Mouse (Mus musculus) lung, embryonic 15.5 days (tissue): ENCODE data around the gene Fbln1. TPM values are rescaled to one million over a fixed set of nuclear protein-coding genes. Genes with fewer than 3 reads are reported as not detected.

Source experiments
- ATAC-seq: fragments of 200-750 bp; cut with Nextera tagmentation; 2 replicates; pipeline ENCODE4 v1.8.0; 2017; ENCODE audit warnings: moderate number of reproducible peaks, borderline replicate concordance; ENCODE audit not compliant: low FRiP score, low TSS enrichment; ENCODE audit errors: extremely low read depth
- H3K27ac ChIP-seq: fragments of 300-500 bp; sonication (generic); 2 replicates; pipeline ENCODE4 v1.5.1; 2015; ENCODE audit warnings: moderate library complexity, mild to moderate bottlenecking, inconsistent platforms
- H3K27me3 ChIP-seq: fragments of 300-500 bp; sonication (generic); 2 replicates; pipeline ENCODE4 v1.6.1; 2015; ENCODE audit warnings: inconsistent platforms
- H3K36me3 ChIP-seq: fragments of 300-500 bp; sonication (generic); 2 replicates; pipeline ENCODE4 v1.6.1; 2015; ENCODE audit warnings: inconsistent platforms
- H3K4me1 ChIP-seq: fragments of 300-500 bp; sonication (generic); 2 replicates; pipeline ENCODE4 v1.6.1; 2015; ENCODE audit warnings: inconsistent platforms
- H3K4me2 ChIP-seq: fragments of 300-500 bp; sonication (generic); 2 replicates; pipeline ENCODE4 v1.6.1; 2015; ENCODE audit warnings: inconsistent platforms, mild to moderate bottlenecking, moderate library complexity
- H3K4me3 ChIP-seq: fragments of 300-500 bp; sonication (generic); 2 replicates; pipeline ENCODE4 v1.5.1; 2015; ENCODE audit warnings: mild to moderate bottlenecking, inconsistent platforms
- H3K9ac ChIP-seq: fragments of 300-500 bp; sonication (generic); 2 replicates; pipeline ENCODE4 v1.6.1; 2015; ENCODE audit warnings: inconsistent platforms
- H3K9me3 ChIP-seq: fragments of 300-500 bp; sonication (generic); 2 replicates; pipeline ENCODE4 v1.6.1; 2016; ENCODE audit warnings: inconsistent platforms
- WGBS: fragments of 180-500 bp; shearing (Covaris S2); methylation state at CpG from one replicate; pipeline ENCODE4 v1.1.7; 2015; 5-methylcytosine and 5-hydroxymethylcytosine counted together
- polyA plus RNA-seq: library from polyadenylated mRNA; unstranded; fragments of >200 nt; fragmentation: Nextera tagmentation; extraction: Ambion mirVana; gene quantifications from 2 replicates; pipeline ENCODE4 v1.2.1, GENCODE M21; 2015

Gene Fbln1
- polyA plus RNA-seq, 1 experiment from 2014 or later = 248 TPM

- Histone ChIP-seq H3K4me3 (no peak overlapping the region), H3K4me2 (no peak overlapping the region), H3K9ac (no peak overlapping the region), H3K9me3 (no peaks in the 10 kb centered on the region), H3K27me3 (no peaks in the 10 kb centered on the region), H3K4me1 (no peaks in the 10 kb centered on the region), H3K36me3 (peaks cover 75% of the 10 kb centered on the region), H3K27ac (no peak overlapping the region)
- WGBS = 58% methylated on average over 13 of the region's 13 CpGs
- ATAC-seq = no peak
Observed at GRCm38 (mm10) chr15:85229960-85230535, 24.3 kb downstream of the Fbln1 start.

GRCm38 (mm10) chr15:85230613-85231012 is 24.9 kb downstream of the Fbln1 start:
- H3K36me3 ChIP-seq = peaks cover 77% of the 10 kb centered on the region

GRCm38 (mm10) chr15:85231443-85232255 is 25.9 kb downstream of the Fbln1 start:
- H3K27me3 ChIP-seq = no peaks in the 10 kb centered on the region
- ATAC-seq = no peak
- H3K27ac ChIP-seq = no peak overlapping the region
- H3K36me3 ChIP-seq = peaks cover 77% of the 10 kb centered on the region
- no peak overlapping the region for H3K9ac ChIP-seq
- H3K4me2 ChIP-seq = no peak overlapping the region
- no peaks in the 10 kb centered on the region for H3K9me3 ChIP-seq
- WGBS = 63% methylated on average over 13 of the region's 13 CpGs
- no peak overlapping the region for H3K4me3 ChIP-seq
- H3K4me1 ChIP-seq = no peaks in the 10 kb centered on the region

More at GRCm38 (mm10) chr15:85230613-85231012, 24.9 kb downstream of the Fbln1 start:
- Histone ChIP-seq H3K9me3 (no peaks in the 10 kb centered on the region), H3K9ac (no peak overlapping the region), H3K4me3 (no peak overlapping the region), H3K27ac (no peak overlapping the region), H3K27me3 (no peaks in the 10 kb centered on the region), H3K4me1 (no peaks in the 10 kb centered on the region), H3K4me2 (no peak overlapping the region)
- no peak for ATAC-seq
- 88% methylated on average over 14 of the region's 14 CpGs for WGBS

- Histone ChIP-seq H3K27me3 (no peaks in the 10 kb centered on the region), H3K9me3 (no peaks in the 10 kb centered on the region), H3K9ac (no peak overlapping the region), H3K4me3 (no peak overlapping the region), H3K36me3 (peaks cover 76% of the 10 kb centered on the region), H3K4me2 (no peak overlapping the region), H3K4me1 (no peaks in the 10 kb centered on the region), H3K27ac (no peak overlapping the region)
- WGBS = 71% methylated on average over 4 of the region's 4 CpGs
- ATAC-seq = no peak
Observed at GRCm38 (mm10) chr15:85232256-85232535, 26.4 kb downstream of the Fbln1 start.

- Histone ChIP-seq H3K27me3 (no peaks in the 10 kb centered on the region), H3K4me1 (no peaks in the 10 kb centered on the region), H3K36me3 (peaks cover 77% of the 10 kb centered on the region), H3K4me2 (no peak overlapping the region), H3K9me3 (no peaks in the 10 kb centered on the region), H3K9ac (no peak overlapping the region), H3K4me3 (no peak overlapping the region), H3K27ac (no peak overlapping the region)
- ATAC-seq = no peak
- whole genome bisulfite sequencing = 90% methylated on average over 25 of the region's 25 CpGs
Observed at GRCm38 (mm10) chr15:85232543-85233250, 26.9 kb downstream of the Fbln1 start.

- no peaks in the 10 kb centered on the region for H3K9me3 ChIP-seq
- no peak overlapping the region for H3K4me2 ChIP-seq
- H3K36me3 ChIP-seq = peaks cover 78% of the 10 kb centered on the region
- no peaks in the 10 kb centered on the region for H3K4me1 ChIP-seq
- H3K4me3 ChIP-seq = no peak overlapping the region
- no peak overlapping the region for H3K27ac ChIP-seq
- WGBS = 50% methylated on average over 4 of the region's 4 CpGs
- ATAC-seq = no peak
- no peak overlapping the region for H3K9ac ChIP-seq
- H3K27me3 ChIP-seq = no peaks in the 10 kb centered on the region
Observed at GRCm38 (mm10) chr15:85233251-85233611, 27.5 kb downstream of the Fbln1 start.

- 86% methylated on average over 4 of the region's 4 CpGs for WGBS
- Histone ChIP-seq H3K36me3 (peaks cover 78% of the 10 kb centered on the region), H3K4me2 (no peak overlapping the region), H3K4me3 (no peak overlapping the region), H3K9ac (no peak overlapping the region), H3K27ac (no peak overlapping the region), H3K4me1 (no peaks in the 10 kb centered on the region), H3K27me3 (no peaks in the 10 kb centered on the region), H3K9me3 (no peaks in the 10 kb centered on the region)
- ATAC-seq = peak; percentile 8; the same call in 1 of the 2 replicates
Observed at GRCm38 (mm10) chr15:85233690-85234089, 27.9 kb downstream of the Fbln1 start.

- no peak overlapping the region for H3K4me3 ChIP-seq
- ATAC-seq = no peak
- H3K27me3 ChIP-seq = no peaks in the 10 kb centered on the region
- H3K4me2 ChIP-seq = no peak overlapping the region
- H3K9me3 ChIP-seq = no peaks in the 10 kb centered on the region
- WGBS = 86% methylated on average over 22 of the region's 22 CpGs
- no peaks in the 10 kb centered on the region for H3K4me1 ChIP-seq
- no peak overlapping the region for H3K9ac ChIP-seq
- H3K36me3 ChIP-seq = peaks cover 83% of the 10 kb centered on the region
- H3K27ac ChIP-seq = no peak overlapping the region
Observed at GRCm38 (mm10) chr15:85238821-85239745, 33.3 kb downstream of the Fbln1 start.

- peaks cover 88% of the 10 kb centered on the region for H3K36me3 ChIP-seq
- no peaks in the 10 kb centered on the region for H3K27me3 ChIP-seq
- no peak overlapping the region for H3K27ac ChIP-seq
- no peaks in the 10 kb centered on the region for H3K4me1 ChIP-seq
- no peak overlapping the region for H3K4me3 ChIP-seq
- H3K9ac ChIP-seq = no peak overlapping the region
- no peak overlapping the region for H3K4me2 ChIP-seq
- no peaks in the 10 kb centered on the region for H3K9me3 ChIP-seq
- no peak for ATAC-seq
- WGBS = 93% methylated on average over 4 of the region's 4 CpGs
Observed at GRCm38 (mm10) chr15:85240086-85240485, 34.3 kb downstream of the Fbln1 start.

- Histone ChIP-seq H3K9me3 (no peaks in the 10 kb centered on the region), H3K36me3 (peaks cover 88% of the 10 kb centered on the region), H3K4me2 (no peak overlapping the region), H3K4me1 (no peaks in the 10 kb centered on the region), H3K27ac (no peak overlapping the region), H3K9ac (no peak overlapping the region), H3K4me3 (no peak overlapping the region), H3K27me3 (no peaks in the 10 kb centered on the region)
- 84% methylated on average over 7 of the region's 7 CpGs for WGBS
- ATAC-seq = no peak
Observed at GRCm38 (mm10) chr15:85241856-85242255, 36.1 kb downstream of the Fbln1 start.

GRCm38 (mm10) chr15:85244414-85245161 is 38.8 kb downstream of the Fbln1 start:
- 82% methylated on average over 13 of the region's 13 CpGs for WGBS
- H3K9me3 ChIP-seq = no peaks in the 10 kb centered on the region
- peaks cover 73% of the 10 kb centered on the region for H3K36me3 ChIP-seq
- no peaks in the 10 kb centered on the region for H3K4me1 ChIP-seq
- no peak overlapping the region for H3K9ac ChIP-seq
- no peak overlapping the region for H3K4me3 ChIP-seq
- H3K27ac ChIP-seq = no peak overlapping the region
- no peaks in the 10 kb centered on the region for H3K27me3 ChIP-seq
- H3K4me2 ChIP-seq = no peak overlapping the region
- no peak for ATAC-seq
